Mouse (Mus musculus): Measurements from ENCODE around the gene Pex12. TPM values are rescaled to one million over a fixed set of nuclear protein-coding genes. Genes with fewer than 3 reads are reported as not detected.
A peak's percentile ranks its signal among the peaks of the same experiment; 100 is the strongest.

Pex12 gene
- total and polyA plus RNA-seq, 2 experiments from 2014 or later = 2.6 to 9.3 TPM

DNA sequence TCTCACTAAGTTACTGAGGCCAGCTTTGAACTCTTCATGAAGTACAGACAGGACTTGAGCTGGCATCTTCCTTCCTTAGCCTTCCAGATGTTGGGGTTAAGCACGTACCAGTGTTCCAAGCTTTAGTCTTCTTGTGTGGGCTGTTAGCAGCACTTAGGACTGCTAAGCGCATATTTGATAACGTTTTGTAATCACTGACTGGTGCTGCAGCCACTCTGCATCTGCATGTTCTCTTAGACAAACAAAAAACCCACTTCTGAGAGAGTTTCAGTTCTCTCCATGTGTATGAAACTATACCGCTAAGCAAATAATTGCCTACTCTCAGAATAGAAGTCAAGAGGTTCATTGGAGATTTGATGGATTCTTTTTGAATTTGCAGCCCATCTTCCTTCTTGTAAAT lies 16.7 kb upstream of the Pex12 start:
- Histone ChIP-seq H3K27ac (ENCODE audit: low read depth) (no peak overlapping the region), H3K9me3 (replicated peaks; ENCODE audit: control insufficient read depth, low read length) (no peaks in the 10 kb centered on the region), H3K27me3 (ENCODE audit: control insufficient read depth, insufficient read depth, low read length) (no peaks in the 10 kb centered on the region), H3K9ac (replicated peaks; ENCODE audit: low read depth, low read length) (no peak overlapping the region), H3K4me3 (ENCODE audit: low read depth, low read length) (no peak overlapping the region), H3K4me2 (ENCODE audit: low read depth, low read length) (no peak overlapping the region), H3K36me3 (replicated peaks; ENCODE audit: control insufficient read depth, insufficient read depth, low read length) (peaks cover 50% of the 10 kb centered on the region), H3K4me1 (ENCODE audit: control insufficient read depth, insufficient read depth) (no peaks in the 10 kb centered on the region)
- TF ChIP-seq EP300 (IDR thresholded peaks at IDR 0.05; ENCODE audit: low read depth) (no peak), CTCF (IDR thresholded peaks at IDR 0.05; ENCODE audit: low read depth) (no peak)
- 69% methylated on average over 4 of the region's 4 CpGs for WGBS
- DNase-seq (ENCODE audit: low spot score) = no peak
- no peak for ATAC-seq (ENCODE audit: insufficient read depth, low read depth)

- Histone ChIP-seq H3K4me2 (ENCODE audit: low read depth, low read length) (no peak overlapping the region), H3K27me3 (ENCODE audit: control insufficient read depth, insufficient read depth, low read length) (no peaks in the 10 kb centered on the region), H3K9ac (replicated peaks; ENCODE audit: low read depth, low read length) (no peak overlapping the region), H3K9me3 (replicated peaks; ENCODE audit: control insufficient read depth, low read length) (no peaks in the 10 kb centered on the region), H3K27ac (ENCODE audit: low read depth) (no peak overlapping the region), H3K36me3 (replicated peaks; ENCODE audit: control insufficient read depth, insufficient read depth, low read length) (peaks cover 23% of the 10 kb centered on the region), H3K4me3 (ENCODE audit: low read depth, low read length) (no peak overlapping the region), H3K4me1 (ENCODE audit: control insufficient read depth, insufficient read depth) (no peaks in the 10 kb centered on the region)
- ATAC-seq (ENCODE audit: insufficient read depth, low read depth) = no peak
- DNase-seq (ENCODE audit: low spot score) = no peak
- no peak for TF ChIP-seq CTCF (IDR thresholded peaks at IDR 0.05; ENCODE audit: low read depth)
- no peak for TF ChIP-seq EP300 (IDR thresholded peaks at IDR 0.05; ENCODE audit: low read depth)
- 73% methylated on average over 5 of the region's 5 CpGs for WGBS
These were observed 10.1 kb upstream of the Pex12 start for GRCm38 (mm10) chr11:83312471-83312870.

DNA sequence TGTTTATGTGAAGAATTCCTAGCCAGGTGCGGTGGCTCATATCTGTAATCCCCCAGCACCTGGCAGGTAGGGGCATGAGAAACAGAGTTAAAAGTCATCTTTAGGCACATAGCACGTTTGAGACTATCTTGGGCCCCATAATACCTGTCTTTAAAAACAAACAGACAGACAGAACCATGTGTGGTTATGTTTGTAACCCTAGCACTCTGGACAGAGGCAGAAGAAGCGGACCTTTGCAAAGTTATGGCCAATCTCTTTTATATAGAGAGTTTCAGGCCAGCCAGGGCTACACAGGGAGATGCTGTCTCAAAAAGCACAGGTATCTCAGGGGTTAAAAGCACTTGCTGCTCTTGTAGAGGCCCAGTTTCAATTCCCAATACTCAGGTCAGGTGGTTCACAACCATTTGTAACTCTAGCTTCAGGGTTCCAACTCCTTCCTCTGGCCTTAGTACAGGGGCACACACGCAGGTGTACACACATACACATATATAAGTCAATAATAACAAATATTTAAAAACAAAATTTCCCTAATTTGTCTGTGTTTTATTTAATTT lies 4.4 kb upstream of the Pex12 start:
- H3K4me2 ChIP-seq (ENCODE audit: low read depth, low read length) = no peak overlapping the region
- H3K4me3 ChIP-seq (ENCODE audit: low read depth, low read length) = no peak overlapping the region
- H3K4me1 ChIP-seq (ENCODE audit: control insufficient read depth, insufficient read depth) = peaks cover 22% of the 10 kb centered on the region
- H3K36me3 ChIP-seq (replicated peaks; ENCODE audit: control insufficient read depth, insufficient read depth, low read length) = peaks cover 9% of the 10 kb centered on the region
- DNase-seq (ENCODE audit: low spot score) (no peak), ATAC-seq (ENCODE audit: insufficient read depth, low read depth) (no peak)
- TF ChIP-seq EP300 (IDR thresholded peaks at IDR 0.05; ENCODE audit: low read depth) (no peak), CTCF (IDR thresholded peaks at IDR 0.05; ENCODE audit: low read depth) (no peak)
- no peaks in the 10 kb centered on the region for H3K27me3 ChIP-seq (ENCODE audit: control insufficient read depth, insufficient read depth, low read length)
- H3K27ac ChIP-seq (ENCODE audit: low read depth) = no peak overlapping the region
- no peak overlapping the region for H3K9ac ChIP-seq (replicated peaks; ENCODE audit: low read depth, low read length)
- no peaks in the 10 kb centered on the region for H3K9me3 ChIP-seq (replicated peaks; ENCODE audit: control insufficient read depth, low read length)
- 79% methylated on average over 4 of the region's 4 CpGs for WGBS

DNA sequence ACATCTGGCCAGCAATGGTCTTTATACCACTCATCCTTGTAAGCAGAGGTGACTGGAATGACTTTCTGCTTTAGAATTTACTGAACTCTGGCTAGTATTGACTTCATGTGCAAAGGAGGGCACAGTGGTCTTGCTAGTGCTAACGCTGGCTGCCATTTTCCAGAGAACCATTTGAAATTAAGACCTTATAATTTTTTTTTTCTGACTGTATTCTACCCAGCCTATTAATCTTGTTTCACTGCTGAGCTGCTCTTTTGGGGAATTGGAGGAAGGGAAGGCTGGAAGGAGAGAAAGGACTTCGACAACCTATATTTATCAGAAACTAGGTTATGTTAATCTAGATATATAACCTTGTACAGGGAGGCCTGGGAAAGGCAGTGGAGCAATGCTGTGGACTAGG lies 2.1 kb upstream of the Pex12 start:
- Histone ChIP-seq H3K27ac (ENCODE audit: low read depth) (no peak overlapping the region), H3K9ac (replicated peaks; ENCODE audit: low read depth, low read length) (no peak overlapping the region), H3K9me3 (replicated peaks; ENCODE audit: control insufficient read depth, low read length) (no peaks in the 10 kb centered on the region), H3K27me3 (ENCODE audit: control insufficient read depth, insufficient read depth, low read length) (no peaks in the 10 kb centered on the region), H3K36me3 (replicated peaks; ENCODE audit: control insufficient read depth, insufficient read depth, low read length) (peaks cover 8% of the 10 kb centered on the region), H3K4me1 (ENCODE audit: control insufficient read depth, insufficient read depth) (peaks cover 23% of the 10 kb centered on the region), H3K4me2 (ENCODE audit: low read depth, low read length) (no peak overlapping the region), H3K4me3 (ENCODE audit: low read depth, low read length) (no peak overlapping the region)
- ATAC-seq (ENCODE audit: insufficient read depth, low read depth) (no peak), DNase-seq (ENCODE audit: low spot score) (no peak)
- TF ChIP-seq EP300 (IDR thresholded peaks at IDR 0.05; ENCODE audit: low read depth) (no peak), CTCF (IDR thresholded peaks at IDR 0.05; ENCODE audit: low read depth) (no peak)
- 83% methylated on average over 2 of the region's 2 CpGs for WGBS

GRCm38 (mm10) chr11:83303751-83304150 lies 1.4 kb upstream of the Pex12 start:
- peaks cover 4% of the 10 kb centered on the region for H3K36me3 ChIP-seq (replicated peaks; ENCODE audit: control insufficient read depth, insufficient read depth, low read length)
- ATAC-seq (ENCODE audit: insufficient read depth, low read depth) (no peak), DNase-seq (ENCODE audit: low spot score) (no peak)
- peak overlapping the region; percentile 74 for H3K4me2 ChIP-seq (ENCODE audit: low read depth, low read length)
- WGBS = 28% methylated on average over 5 of the region's 5 CpGs
- peak overlapping the region; percentile 77 for H3K4me3 ChIP-seq (ENCODE audit: low read depth, low read length)
- H3K9ac ChIP-seq (replicated peaks; ENCODE audit: low read depth, low read length) = peak overlapping the region; percentile 91; the same call in 1 of the 2 replicates
- H3K9me3 ChIP-seq (replicated peaks; ENCODE audit: control insufficient read depth, low read length) = no peaks in the 10 kb centered on the region
- H3K27me3 ChIP-seq (ENCODE audit: control insufficient read depth, insufficient read depth, low read length) = no peaks in the 10 kb centered on the region
- no peak overlapping the region; the same call in 1 of the 2 replicates for H3K27ac ChIP-seq (ENCODE audit: low read depth)
- TF ChIP-seq EP300 (IDR thresholded peaks at IDR 0.05; ENCODE audit: low read depth) = no peak
- no peak for TF ChIP-seq CTCF (IDR thresholded peaks at IDR 0.05; ENCODE audit: low read depth)
- peaks cover 23% of the 10 kb centered on the region for H3K4me1 ChIP-seq (ENCODE audit: control insufficient read depth, insufficient read depth)

DNA sequence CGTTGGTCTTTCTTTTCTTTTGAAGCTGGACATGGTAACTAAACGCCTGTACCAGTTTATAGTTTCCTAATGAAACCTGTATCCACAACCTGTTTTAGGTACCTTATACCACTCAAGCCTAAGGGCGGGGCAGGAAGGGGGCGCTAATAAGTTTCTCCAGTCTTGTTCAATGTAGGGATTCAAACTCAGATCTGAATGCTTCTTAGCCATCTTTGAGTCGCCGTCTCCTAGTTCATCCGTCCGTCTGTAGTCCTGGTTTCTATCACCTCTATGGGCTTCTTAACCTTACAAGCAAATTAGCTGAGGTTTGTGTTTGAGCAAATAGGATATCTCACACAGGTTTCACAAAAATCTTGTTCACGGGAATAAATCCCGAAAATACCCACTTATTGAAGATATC lies 262 bp downstream of the Pex12 start:
- no peak for DNase-seq (ENCODE audit: low spot score)
- H3K27ac ChIP-seq (ENCODE audit: low read depth) = peak overlapping the region; percentile 92
- H3K4me1 ChIP-seq (ENCODE audit: control insufficient read depth, insufficient read depth) = peaks cover 35% of the 10 kb centered on the region
- H3K9ac ChIP-seq (replicated peaks; ENCODE audit: low read depth, low read length) = peak overlapping the region; percentile 91
- peaks cover 4% of the 10 kb centered on the region; the same call in 1 of the 2 replicates for H3K36me3 ChIP-seq (replicated peaks; ENCODE audit: control insufficient read depth, insufficient read depth, low read length)
- TF ChIP-seq EP300 (IDR thresholded peaks at IDR 0.05; ENCODE audit: low read depth) (0 out of 2 replicates have a peak, but pooled peaks have one; percentile 13), CTCF (IDR thresholded peaks at IDR 0.05; ENCODE audit: low read depth) (no peak)
- no peaks in the 10 kb centered on the region for H3K27me3 ChIP-seq (ENCODE audit: control insufficient read depth, insufficient read depth, low read length)
- WGBS = 10% methylated on average over 10 of the region's 10 CpGs
- no peak for ATAC-seq (ENCODE audit: insufficient read depth, low read depth)
- peak overlapping the region; percentile 74 for H3K4me2 ChIP-seq (ENCODE audit: low read depth, low read length)
- H3K4me3 ChIP-seq (ENCODE audit: low read depth, low read length) = peak overlapping the region; percentile 77
- no peaks in the 10 kb centered on the region for H3K9me3 ChIP-seq (replicated peaks; ENCODE audit: control insufficient read depth, low read length)
